Mouse (Mus musculus) cerebellum, adult 2 months (tissue): ENCODE measurements around the gene 1700093K21Rik.

Source experiments
- CTCF ChIP-seq: fragments of 200-500 bp; IDR thresholded peaks from 2 replicates; pipeline ENCODE4 v1.5.1; 2011; ENCODE audit warnings: low read depth, mild to moderate bottlenecking, control low read depth, low read length, moderate library complexity, borderline replicate concordance; ENCODE audit not compliant: insufficient read depth
- POLR2A ChIP-seq: fragments of 200-500 bp; IDR thresholded peaks from 2 replicates; pipeline ENCODE4 v1.6.1; 2011; ENCODE audit warnings: low read length, control low read depth, borderline replicate concordance; ENCODE audit not compliant: insufficient read depth

GRCm38 (mm10) chr11:23497718-23498509 is 23.0 kb downstream of the 1700093K21Rik start, which contains the start of gene Ahsa2:
- TF ChIP-seq CTCF (no peak), POLR2A (peak; percentile 42; the same call in 1 of the 2 replicates)
